Mouse (Mus musculus): ENCODE results near the gene Rbms3. TPM values are rescaled to one million over a fixed set of nuclear protein-coding genes. Genes with fewer than 3 reads are reported as not detected.
A peak's percentile ranks its signal among the peaks of the same experiment; 100 is the strongest.

The Rbms3 gene
- polyA plus RNA-seq, 1 experiment from 2014 or later, result 12.2 TPM

DNA sequence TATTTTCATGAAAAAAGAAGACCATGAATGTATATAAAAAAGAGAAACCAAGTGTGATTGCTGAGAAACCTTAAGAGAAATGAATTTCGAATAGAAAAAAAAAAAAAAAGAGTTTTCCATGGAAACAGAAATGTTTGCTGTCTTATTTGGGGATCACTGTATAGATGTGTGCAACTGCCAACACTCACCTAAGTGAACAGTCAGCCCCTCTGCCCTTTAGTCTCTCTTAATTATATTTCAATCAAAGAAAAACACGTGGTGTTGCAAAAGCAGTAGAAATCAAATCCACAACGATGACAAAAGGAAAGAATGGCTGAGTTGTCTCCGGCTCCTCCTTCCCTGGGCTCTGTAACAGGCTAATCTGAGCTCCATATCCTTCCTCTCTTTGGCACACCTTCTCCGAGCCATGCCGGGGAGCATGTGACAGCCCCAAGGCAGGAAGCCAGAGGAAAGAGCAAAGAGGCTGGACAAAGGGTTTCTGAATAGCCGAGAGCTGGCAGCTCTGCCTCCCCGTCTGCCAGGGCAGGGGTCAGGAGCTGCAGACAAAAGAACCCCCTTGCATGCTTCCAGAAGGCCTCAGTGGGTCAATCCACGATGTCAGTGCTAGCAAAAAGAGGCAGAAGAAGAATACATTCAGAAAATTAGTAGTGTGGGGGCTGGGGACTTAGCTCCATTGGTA is 272.8 kb downstream of the Rbms3 start:
- Histone ChIP-seq H3K4me1 (replicated peaks; ENCODE audit: control insufficient read depth, insufficient read depth, low read length) (no peaks in the 10 kb centered on the region; the same call in 1 of the 2 replicates), H3K27ac (ENCODE audit: low read depth, low read length) (no peak overlapping the region), H3K9ac (ENCODE audit: low read length) (no peak overlapping the region), H3K36me3 (ENCODE audit: control insufficient read depth, insufficient read depth, low read length) (no peaks in the 10 kb centered on the region), H3K4me2 (ENCODE audit: low read depth, low read length, severe bottlenecking) (no peak overlapping the region), H3K9me3 (ENCODE audit: control insufficient read depth, low read length) (no peaks in the 10 kb centered on the region), H3K27me3 (ENCODE audit: control insufficient read depth, insufficient read depth, low read length) (peaks cover 6% of the 10 kb centered on the region; the same call in 1 of the 2 replicates), H3K4me3 (ENCODE audit: low read depth, low read length) (no peak overlapping the region)
- ATAC-seq (replicated peaks; ENCODE audit: low FRiP score) (peak; percentile 77), DNase-seq (ENCODE audit: low spot score) (peak; percentile 77)
- 6% methylated on average over 9 of the region's 9 CpGs for WGBS

DNA sequence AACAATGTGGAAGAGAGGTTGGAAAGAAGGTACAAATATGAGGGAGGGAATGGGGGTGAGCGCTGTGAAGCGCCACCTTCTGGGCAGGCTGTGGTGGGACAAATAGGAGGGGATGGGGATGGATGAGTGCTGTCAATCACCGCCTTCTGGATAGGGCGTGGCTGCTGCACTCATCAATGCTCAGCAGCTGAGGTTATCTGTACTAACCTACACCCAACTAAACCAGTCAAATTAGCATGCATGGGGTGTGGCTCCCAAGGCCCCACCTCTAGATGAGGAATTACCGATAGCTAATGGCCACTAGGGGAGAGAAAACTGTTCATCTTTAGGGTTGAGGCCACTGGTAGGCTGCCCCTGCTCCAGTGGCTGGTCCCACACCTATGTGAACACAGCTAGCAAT is 274.2 kb downstream of the Rbms3 start:
- no peak overlapping the region for H3K4me3 ChIP-seq (ENCODE audit: low read depth, low read length)
- H3K4me1 ChIP-seq (replicated peaks; ENCODE audit: control insufficient read depth, insufficient read depth, low read length), result no peaks in the 10 kb centered on the region
- DNase-seq (ENCODE audit: low spot score) (no peak), ATAC-seq (replicated peaks; ENCODE audit: low FRiP score) (0 out of 2 replicates have a peak, but pooled peaks have one; percentile 19)
- no peaks in the 10 kb centered on the region for H3K9me3 ChIP-seq (ENCODE audit: control insufficient read depth, low read length)
- no peak overlapping the region for H3K27ac ChIP-seq (ENCODE audit: low read depth, low read length)
- 63% methylated on average over 5 of the region's 5 CpGs for WGBS
- H3K36me3 ChIP-seq (ENCODE audit: control insufficient read depth, insufficient read depth, low read length), result no peaks in the 10 kb centered on the region
- no peak overlapping the region for H3K4me2 ChIP-seq (ENCODE audit: low read depth, low read length, severe bottlenecking)
- H3K9ac ChIP-seq (ENCODE audit: low read length), result no peak overlapping the region
- H3K27me3 ChIP-seq (ENCODE audit: control insufficient read depth, insufficient read depth, low read length), result peaks cover 6% of the 10 kb centered on the region; the same call in 1 of the 2 replicates

DNA sequence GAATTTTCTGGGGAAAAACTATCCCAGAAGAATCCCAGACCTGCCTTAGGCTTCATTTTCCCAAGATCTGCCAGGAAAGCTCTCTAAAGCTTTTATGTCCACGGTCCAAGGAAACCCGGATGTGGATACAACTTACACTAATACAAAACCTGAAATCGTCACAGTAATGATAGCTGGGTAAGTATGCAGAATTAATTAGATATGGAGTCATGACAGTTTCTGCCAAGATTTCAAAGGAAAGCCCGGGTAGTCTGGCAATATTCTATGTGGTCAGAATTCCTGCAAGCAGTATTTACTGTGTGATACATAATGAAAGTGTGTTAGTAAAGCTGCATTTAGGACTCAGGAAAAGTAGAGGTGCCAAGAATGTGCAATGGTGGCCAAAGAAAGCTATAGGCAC is 287.4 kb downstream of the Rbms3 start:
- DNase-seq (ENCODE audit: low spot score), result no peak
- no peaks in the 10 kb centered on the region for H3K9me3 ChIP-seq (ENCODE audit: control insufficient read depth, low read length)
- 88% methylated on average over 4 of the region's 4 CpGs for WGBS
- no peaks in the 10 kb centered on the region for H3K27me3 ChIP-seq (ENCODE audit: control insufficient read depth, insufficient read depth, low read length)
- no peaks in the 10 kb centered on the region for H3K36me3 ChIP-seq (ENCODE audit: control insufficient read depth, insufficient read depth, low read length)
- no peak overlapping the region for H3K4me3 ChIP-seq (ENCODE audit: low read depth, low read length)
- no peak overlapping the region for H3K9ac ChIP-seq (ENCODE audit: low read length)
- H3K27ac ChIP-seq (ENCODE audit: low read depth, low read length), result no peak overlapping the region
- H3K4me1 ChIP-seq (replicated peaks; ENCODE audit: control insufficient read depth, insufficient read depth, low read length), result no peaks in the 10 kb centered on the region
- no peak overlapping the region for H3K4me2 ChIP-seq (ENCODE audit: low read depth, low read length, severe bottlenecking)
- no peak for ATAC-seq (replicated peaks; ENCODE audit: low FRiP score)

DNA sequence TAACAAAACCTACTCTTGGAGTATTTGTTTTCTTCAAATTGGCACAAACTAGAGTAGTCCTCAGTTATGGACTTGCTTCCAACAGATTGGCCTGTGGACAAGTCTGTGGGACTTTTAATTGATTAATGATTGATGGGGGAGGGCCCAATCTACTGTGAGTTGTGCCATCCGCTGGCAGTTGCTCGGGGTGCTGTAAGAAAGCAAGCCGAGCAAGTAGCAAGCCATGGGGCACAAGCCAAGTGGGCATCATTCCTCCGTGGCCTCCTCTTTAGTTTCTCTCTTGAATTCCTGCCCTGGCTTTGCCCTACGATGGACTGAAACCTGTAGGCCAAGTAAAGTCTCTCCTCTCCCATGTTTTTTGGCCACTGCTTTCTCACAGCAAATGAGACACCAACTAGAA is 299.0 kb downstream of the Rbms3 start:
- 95% methylated on average over 5 of the region's 5 CpGs for WGBS
- no peak for ATAC-seq (replicated peaks; ENCODE audit: low FRiP score)
- no peak overlapping the region for H3K27ac ChIP-seq (ENCODE audit: low read depth, low read length)
- H3K27me3 ChIP-seq (ENCODE audit: control insufficient read depth, insufficient read depth, low read length), result no peaks in the 10 kb centered on the region
- H3K4me1 ChIP-seq (replicated peaks; ENCODE audit: control insufficient read depth, insufficient read depth, low read length), result no peaks in the 10 kb centered on the region
- no peak overlapping the region for H3K9ac ChIP-seq (ENCODE audit: low read length)
- H3K36me3 ChIP-seq (ENCODE audit: control insufficient read depth, insufficient read depth, low read length), result no peaks in the 10 kb centered on the region
- H3K4me2 ChIP-seq (ENCODE audit: low read depth, low read length, severe bottlenecking), result no peak overlapping the region
- H3K4me3 ChIP-seq (ENCODE audit: low read depth, low read length), result no peak overlapping the region
- no peak for DNase-seq (ENCODE audit: low spot score)
- H3K9me3 ChIP-seq (ENCODE audit: control insufficient read depth, low read length), result no peaks in the 10 kb centered on the region

DNA sequence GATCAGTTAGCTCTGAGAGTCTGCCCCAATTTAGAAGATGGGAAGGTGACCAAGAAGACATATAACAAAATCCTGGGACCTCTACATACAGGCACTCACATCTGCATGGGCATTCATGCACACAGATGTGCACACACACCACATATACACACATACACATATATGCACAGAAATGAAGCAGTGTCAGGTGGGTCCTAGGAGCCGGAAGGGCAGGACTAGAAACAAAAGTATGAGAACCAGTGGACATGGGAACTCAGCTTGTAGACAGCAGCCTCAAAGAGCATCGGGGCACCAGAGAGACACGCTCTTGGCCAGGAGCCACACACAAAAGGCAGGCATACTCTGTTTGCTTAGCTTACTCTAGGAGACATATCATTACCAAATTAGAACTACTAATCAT is 310.4 kb downstream of the Rbms3 start:
- no peak for DNase-seq (ENCODE audit: low spot score)
- Histone ChIP-seq H3K9me3 (ENCODE audit: control insufficient read depth, low read length) (no peaks in the 10 kb centered on the region), H3K27me3 (ENCODE audit: control insufficient read depth, insufficient read depth, low read length) (no peaks in the 10 kb centered on the region), H3K36me3 (ENCODE audit: control insufficient read depth, insufficient read depth, low read length) (no peaks in the 10 kb centered on the region), H3K9ac (ENCODE audit: low read length) (no peak overlapping the region), H3K4me2 (ENCODE audit: low read depth, low read length, severe bottlenecking) (no peak overlapping the region), H3K4me1 (replicated peaks; ENCODE audit: control insufficient read depth, insufficient read depth, low read length) (no peaks in the 10 kb centered on the region), H3K27ac (ENCODE audit: low read depth, low read length) (no peak overlapping the region), H3K4me3 (ENCODE audit: low read depth, low read length) (no peak overlapping the region)
- no peak for ATAC-seq (replicated peaks; ENCODE audit: low FRiP score)
- 89% methylated on average over 3 of the region's 3 CpGs for WGBS

DNA sequence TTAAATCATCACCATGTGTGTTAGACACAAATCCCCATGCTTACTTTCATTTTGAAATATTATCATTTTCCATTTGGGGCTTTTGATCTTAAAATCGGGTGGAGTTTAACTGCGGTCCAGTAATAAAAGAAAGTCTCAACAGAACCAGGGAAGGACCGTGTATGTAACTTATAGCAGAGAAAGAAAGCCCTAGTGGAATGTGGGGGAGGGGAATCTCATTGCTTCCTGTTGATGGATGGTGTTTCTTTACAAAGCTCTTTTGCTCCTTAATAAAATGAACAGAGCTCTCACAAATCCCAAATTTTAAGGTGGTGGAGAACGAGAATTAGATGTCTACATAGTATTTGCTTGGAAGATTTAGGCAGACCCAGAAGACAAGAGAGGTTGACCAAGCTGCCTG is 311.3 kb downstream of the Rbms3 start:
- H3K9ac ChIP-seq (ENCODE audit: low read length), result no peak overlapping the region
- DNase-seq (ENCODE audit: low spot score) (no peak), ATAC-seq (replicated peaks; ENCODE audit: low FRiP score) (no peak)
- no peak overlapping the region for H3K4me2 ChIP-seq (ENCODE audit: low read depth, low read length, severe bottlenecking)
- H3K27ac ChIP-seq (ENCODE audit: low read depth, low read length), result no peak overlapping the region
- H3K27me3 ChIP-seq (ENCODE audit: control insufficient read depth, insufficient read depth, low read length), result no peaks in the 10 kb centered on the region
- H3K4me3 ChIP-seq (ENCODE audit: low read depth, low read length), result no peak overlapping the region
- H3K4me1 ChIP-seq (replicated peaks; ENCODE audit: control insufficient read depth, insufficient read depth, low read length), result no peaks in the 10 kb centered on the region
- H3K9me3 ChIP-seq (ENCODE audit: control insufficient read depth, low read length), result no peaks in the 10 kb centered on the region
- H3K36me3 ChIP-seq (ENCODE audit: control insufficient read depth, insufficient read depth, low read length), result no peaks in the 10 kb centered on the region
- WGBS, result 83% methylated on average over 4 of the region's 4 CpGs

DNA sequence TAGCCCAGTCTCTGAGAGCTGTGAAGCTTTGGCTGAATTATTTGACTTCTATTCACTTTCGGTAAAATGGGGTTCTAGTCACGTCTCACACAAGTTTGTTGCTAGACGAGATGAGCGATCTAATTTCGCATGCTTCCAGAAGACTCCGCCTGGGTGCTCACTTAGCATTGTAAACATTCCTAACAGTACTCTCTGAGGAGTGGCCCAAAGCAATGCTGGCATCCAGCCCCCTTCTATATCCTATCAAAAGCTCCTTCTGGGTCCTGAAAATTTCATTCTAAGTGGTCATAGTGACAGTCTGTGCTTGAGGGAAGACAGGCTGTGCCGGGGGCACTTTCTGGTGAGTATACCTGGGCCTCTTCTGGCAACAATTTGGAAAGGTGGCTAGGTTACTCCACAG is 312.5 kb downstream of the Rbms3 start:
- Histone ChIP-seq H3K36me3 (ENCODE audit: control insufficient read depth, insufficient read depth, low read length) (no peaks in the 10 kb centered on the region), H3K9ac (ENCODE audit: low read length) (no peak overlapping the region), H3K4me3 (ENCODE audit: low read depth, low read length) (no peak overlapping the region), H3K9me3 (ENCODE audit: control insufficient read depth, low read length) (no peaks in the 10 kb centered on the region), H3K27me3 (ENCODE audit: control insufficient read depth, insufficient read depth, low read length) (no peaks in the 10 kb centered on the region), H3K4me1 (replicated peaks; ENCODE audit: control insufficient read depth, insufficient read depth, low read length) (no peaks in the 10 kb centered on the region), H3K4me2 (ENCODE audit: low read depth, low read length, severe bottlenecking) (no peak overlapping the region), H3K27ac (ENCODE audit: low read depth, low read length) (no peak overlapping the region)
- WGBS, result 96% methylated on average over 7 of the region's 7 CpGs
- no peak for ATAC-seq (replicated peaks; ENCODE audit: low FRiP score)
- DNase-seq (ENCODE audit: low spot score), result no peak

DNA sequence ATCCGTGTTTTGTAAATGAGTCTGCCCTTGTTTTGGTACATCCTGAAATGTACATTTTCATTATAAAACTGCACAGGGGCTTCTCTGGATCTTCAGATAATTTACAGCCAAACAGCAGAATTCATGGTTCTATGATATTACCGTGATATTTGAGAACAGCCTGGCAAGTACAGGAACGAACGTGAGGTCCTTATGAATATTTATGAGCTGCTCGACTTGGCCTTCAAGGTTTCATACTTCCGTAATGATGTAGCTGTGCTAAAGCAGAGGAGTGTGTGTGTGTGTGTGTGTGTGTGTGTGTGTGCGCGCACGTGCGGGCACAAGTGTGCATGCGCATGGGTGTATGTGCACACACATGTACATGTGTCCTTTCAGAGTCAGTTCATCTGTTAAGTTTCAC is 316.1 kb downstream of the Rbms3 start:
- Histone ChIP-seq H3K9ac (ENCODE audit: low read length) (no peak overlapping the region), H3K9me3 (ENCODE audit: control insufficient read depth, low read length) (no peaks in the 10 kb centered on the region), H3K4me3 (ENCODE audit: low read depth, low read length) (no peak overlapping the region), H3K27me3 (ENCODE audit: control insufficient read depth, insufficient read depth, low read length) (no peaks in the 10 kb centered on the region), H3K4me1 (replicated peaks; ENCODE audit: control insufficient read depth, insufficient read depth, low read length) (no peaks in the 10 kb centered on the region), H3K27ac (ENCODE audit: low read depth, low read length) (no peak overlapping the region), H3K4me2 (ENCODE audit: low read depth, low read length, severe bottlenecking) (no peak overlapping the region), H3K36me3 (ENCODE audit: control insufficient read depth, insufficient read depth, low read length) (no peaks in the 10 kb centered on the region)
- no peak for DNase-seq (ENCODE audit: low spot score)
- WGBS, result 82% methylated on average over 11 of the region's 11 CpGs
- no peak for ATAC-seq (replicated peaks; ENCODE audit: low FRiP score)

DNA sequence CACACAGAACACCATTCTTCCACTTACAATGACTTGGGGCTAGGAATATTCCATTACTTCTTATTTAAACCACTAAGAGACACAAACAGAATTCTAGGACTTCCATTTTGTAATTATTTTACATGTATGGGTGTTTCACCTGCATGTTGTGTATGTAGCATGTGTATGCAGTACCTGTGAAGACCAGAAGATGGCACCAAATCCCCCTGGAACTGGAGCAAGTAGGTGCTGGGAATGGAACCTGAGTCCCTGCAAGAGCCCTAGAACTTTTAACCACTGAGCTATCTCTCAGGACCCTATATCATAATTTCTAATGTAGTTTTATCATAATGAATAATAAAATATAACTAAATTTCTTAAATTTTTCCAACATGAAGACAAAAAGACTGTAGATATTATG is 319.9 kb downstream of the Rbms3 start:
- Histone ChIP-seq H3K4me3 (ENCODE audit: low read depth, low read length) (no peak overlapping the region), H3K4me1 (replicated peaks; ENCODE audit: control insufficient read depth, insufficient read depth, low read length) (no peaks in the 10 kb centered on the region), H3K9ac (ENCODE audit: low read length) (no peak overlapping the region), H3K27me3 (ENCODE audit: control insufficient read depth, insufficient read depth, low read length) (no peaks in the 10 kb centered on the region), H3K4me2 (ENCODE audit: low read depth, low read length, severe bottlenecking) (no peak overlapping the region), H3K9me3 (ENCODE audit: control insufficient read depth, low read length) (no peaks in the 10 kb centered on the region), H3K36me3 (ENCODE audit: control insufficient read depth, insufficient read depth, low read length) (no peaks in the 10 kb centered on the region), H3K27ac (ENCODE audit: low read depth, low read length) (no peak overlapping the region)
- DNase-seq (ENCODE audit: low spot score), result no peak
- ATAC-seq (replicated peaks; ENCODE audit: low FRiP score), result no peak
